Mouse (Mus musculus): ENCODE results near the gene Cdc42ep3.

Cdc42ep3 gene

GRCm38 (mm10) chr17:79343334-79343946 is 11.5 kb downstream of the Cdc42ep3 start:
- DNase-seq = no peak

- DNase-seq = no peak
Measured at GRCm38 (mm10) chr17:79342639-79343333, 12.1 kb downstream of the Cdc42ep3 start.

GRCm38 (mm10) chr17:79341946-79342470 is 12.9 kb downstream of the Cdc42ep3 start:
- DNase-seq = no peak

- no peak for DNase-seq
Measured at GRCm38 (mm10) chr17:79337494-79337893, 17.4 kb downstream of the Cdc42ep3 start.

GRCm38 (mm10) chr17:79334701-79335100 is 20.2 kb downstream of the Cdc42ep3 start:
- no peak for DNase-seq

- DNase-seq = no peak
Measured at GRCm38 (mm10) chr17:79333650-79334049, 21.2 kb downstream of the Cdc42ep3 start.

GRCm38 (mm10) chr17:79332864-79333263 is 22.0 kb downstream of the Cdc42ep3 start:
- no peak for DNase-seq

- DNase-seq = no peak
Measured at GRCm38 (mm10) chr17:79330397-79330796, 24.5 kb downstream of the Cdc42ep3 start.

GRCm38 (mm10) chr17:79326868-79327376 is 28.0 kb downstream of the Cdc42ep3 start:
- DNase-seq = no peak

GRCm38 (mm10) chr17:79317085-79317751 is 37.7 kb downstream of the Cdc42ep3 start:
- DNase-seq = no peak

- no peak for DNase-seq
Measured at GRCm38 (mm10) chr17:79315415-79316094, 39.3 kb downstream of the Cdc42ep3 start.

GRCm38 (mm10) chr17:79310465-79310864 is 44.4 kb downstream of the Cdc42ep3 start:
- DNase-seq = no peak

GRCm38 (mm10) chr17:79309506-79309905 is 45.4 kb downstream of the Cdc42ep3 start:
- no peak for DNase-seq

GRCm38 (mm10) chr17:79305644-79306043 is 49.2 kb downstream of the Cdc42ep3 start:
- DNase-seq = no peak

- no peak for DNase-seq
Measured at GRCm38 (mm10) chr17:79303744-79304497, 51.0 kb downstream of the Cdc42ep3 start.

GRCm38 (mm10) chr17:79303238-79303637 is 51.7 kb downstream of the Cdc42ep3 start:
- no peak for DNase-seq

GRCm38 (mm10) chr17:79299925-79300324 is 55.0 kb downstream of the Cdc42ep3 start:
- no peak for DNase-seq

GRCm38 (mm10) chr17:79298968-79299367 is 55.9 kb downstream of the Cdc42ep3 start:
- DNase-seq = no peak

- DNase-seq = no peak
Measured at GRCm38 (mm10) chr17:79295926-79296325, 59.0 kb downstream of the Cdc42ep3 start.

- no peak for DNase-seq
Measured at GRCm38 (mm10) chr17:79291672-79292071, 63.2 kb downstream of the Cdc42ep3 start.

GRCm38 (mm10) chr17:79290697-79291096 is 64.2 kb downstream of the Cdc42ep3 start:
- DNase-seq = no peak

- DNase-seq = no peak
Measured at GRCm38 (mm10) chr17:79287302-79287701, 67.6 kb downstream of the Cdc42ep3 start.
